12 mouse cellular contexts compared by ENCODE assay signal in the genomic region with DNA sequence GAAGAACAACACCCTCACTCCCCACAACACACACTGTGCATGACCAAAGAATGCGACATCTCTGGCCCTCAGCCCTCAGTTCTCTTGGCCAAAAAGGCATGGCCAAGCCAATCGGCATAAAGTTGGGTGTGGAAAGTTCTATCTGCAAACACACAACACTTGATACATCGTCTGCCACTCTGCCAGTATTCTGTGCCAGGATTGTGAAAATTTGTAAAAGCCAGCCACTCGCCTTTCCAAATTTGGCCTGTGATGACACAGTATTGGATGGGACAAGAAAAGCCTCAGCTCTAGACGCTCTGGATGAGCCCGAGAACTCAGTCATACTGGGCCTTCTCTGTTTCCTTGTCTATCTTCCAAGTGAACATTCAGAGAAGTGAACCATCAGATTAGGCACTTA. TPM values are rescaled to one million over a fixed set of nuclear protein-coding genes. Genes with fewer than 3 reads are reported as not detected.
DNase-seq lines count a peak whose midpoint lies in the region; ATAC-seq and TF ChIP-seq lines count a peak whose summit lies in the region.
"Had no signal": no experiment of that assay in that cellular context is flagged by ENCODE, and none has a peak within 500 bp of the region (broad histone marks: within the 10 kb centered on the region; RNA-seq: fewer than 3 reads in every experiment).

No protein-coding gene starts in this region.

- no peak for ATAC-seq in midbrain, embryonic 11.5 days (ENCODE audit: low FRiP score)
- ATAC-seq in midbrain, embryonic 16.5 days: no peak
- no peak for ATAC-seq in stomach, postnatal 0 days (ENCODE audit: low FRiP score, low TSS enrichment)

- no peak overlapping the region for H3K9ac ChIP-seq in midbrain, embryonic 11.5 days (ENCODE audit: low read length)
- H3K9ac ChIP-seq in midbrain, embryonic 16.5 days (ENCODE audit: low read depth, low read length): no peak overlapping the region
- no peak overlapping the region for H3K9ac ChIP-seq in stomach, postnatal 0 days (ENCODE audit: low read length)
- H3K9ac ChIP-seq: lung, embryonic 15.5 days had no signal

- H3K36me3 ChIP-seq in midbrain, embryonic 11.5 days (ENCODE audit: control insufficient read depth, insufficient read depth, low read length): no peaks in the 10 kb centered on the region
- no peaks in the 10 kb centered on the region for H3K36me3 ChIP-seq in midbrain, embryonic 16.5 days (ENCODE audit: control insufficient read depth, insufficient read depth, low read length)
- no peaks in the 10 kb centered on the region for H3K36me3 ChIP-seq in stomach, postnatal 0 days (ENCODE audit: control insufficient read depth, insufficient read depth, low read length)
- H3K36me3 ChIP-seq: lung, embryonic 15.5 days had no signal

- 92% methylated on average over 6 of the region's 6 CpGs for WGBS in midbrain, embryonic 11.5 days
- 86% methylated on average over 6 of the region's 6 CpGs for WGBS in midbrain, embryonic 16.5 days
- WGBS in stomach, postnatal 0 days: 77% methylated on average over 6 of the region's 6 CpGs

- no peak for TF ChIP-seq EP300 in stomach, postnatal 0 days (optimal IDR thresholded peaks at IDR 0.05)

- no peak overlapping the region for H3K4me2 ChIP-seq in midbrain, embryonic 11.5 days
- H3K4me2 ChIP-seq in midbrain, embryonic 16.5 days (ENCODE audit: low read length): no peak overlapping the region
- no peak overlapping the region for H3K4me2 ChIP-seq in stomach, postnatal 0 days (replicated peaks; ENCODE audit: low read depth)
- H3K4me2 ChIP-seq: lung, embryonic 15.5 days had no signal

- peak overlapping the region; percentile 43 for H3K27ac ChIP-seq in gastrocnemius, adult 2 months
- H3K27ac ChIP-seq in midbrain, embryonic 11.5 days (ENCODE audit: low read depth, low read length): no peak overlapping the region
- no peak overlapping the region for H3K27ac ChIP-seq in midbrain, embryonic 16.5 days (ENCODE audit: low read length)
- no peak overlapping the region for H3K27ac ChIP-seq in stomach, postnatal 0 days (replicated peaks)
- H3K27ac ChIP-seq: lung, embryonic 15.5 days had no signal

- DNase-seq in gastrocnemius, adult 2 months: peak; percentile 30
- DNase-seq in gastrocnemius, adult 8-10 months (ENCODE audit: low spot score in 2 of 2): no peak
- peak; percentile 84 for DNase-seq in midbrain, embryonic 11.5 days (ENCODE audit: low spot score, missing footprints)
- DNase-seq in fibroblast of lung, adult 2 months (ENCODE audit: low read depth): peak; percentile 22
- peak; percentile 6 for DNase-seq in heart, postnatal 4 days
- no peak for DNase-seq in stomach, postnatal 0 days (ENCODE audit: low spot score)
- no peak for DNase-seq in right cerebral cortex, postnatal 25 days

- H3K4me1 ChIP-seq in midbrain, embryonic 11.5 days (ENCODE audit: control insufficient read depth, insufficient read depth, low read length): no peaks in the 10 kb centered on the region
- H3K4me1 ChIP-seq in midbrain, embryonic 16.5 days (ENCODE audit: control insufficient read depth, insufficient read depth, low read length): no peaks in the 10 kb centered on the region
- H3K4me1 ChIP-seq in stomach, postnatal 0 days (replicated peaks; ENCODE audit: control insufficient read depth, insufficient read depth): no peaks in the 10 kb centered on the region
- H3K4me1 ChIP-seq: lung, embryonic 15.5 days had no signal

- no peak overlapping the region for H3K4me3 ChIP-seq in gastrocnemius, adult 2 months
- H3K4me3 ChIP-seq in midbrain, embryonic 11.5 days (ENCODE audit: low read depth, low read length): no peak overlapping the region
- H3K4me3 ChIP-seq in midbrain, embryonic 16.5 days (ENCODE audit: low read depth, low read length): no peak overlapping the region
- H3K4me3 ChIP-seq in stomach, postnatal 0 days (ENCODE audit: low read depth, low read length): no peak overlapping the region
- H3K4me3 ChIP-seq: lung, embryonic 15.5 days had no signal

- no peaks in the 10 kb centered on the region for H3K9me3 ChIP-seq in midbrain, embryonic 11.5 days (ENCODE audit: control insufficient read depth, low read length)
- no peaks in the 10 kb centered on the region for H3K9me3 ChIP-seq in midbrain, embryonic 16.5 days (replicated peaks; ENCODE audit: control insufficient read depth, low read length, poor library complexity, severe bottlenecking)
- H3K9me3 ChIP-seq in stomach, postnatal 0 days (ENCODE audit: control insufficient read depth, low read length): no peaks in the 10 kb centered on the region
- H3K9me3 ChIP-seq: lung, embryonic 15.5 days had no signal

- intact Hi-C loops in gastrocnemius, adult 2 months (cut with DNase I): loop anchor here (5.0 kb wide), 2 partner anchors 77 to 197 kb away; partner anchors contain the start of gene Morf4l2

- TF ChIP-seq CTCF in gastrocnemius, adult 2 months (IDR thresholded peaks at IDR 0.05): no peak
- no peak for TF ChIP-seq CTCF in stomach, postnatal 0 days (IDR thresholded peaks at IDR 0.05; ENCODE audit: low read depth)

- no peaks in the 10 kb centered on the region; the same call in 1 of the 2 replicates for H3K27me3 ChIP-seq in midbrain, embryonic 11.5 days (ENCODE audit: control insufficient read depth, insufficient read depth, low read length)
- H3K27me3 ChIP-seq in midbrain, embryonic 16.5 days (ENCODE audit: control insufficient read depth, insufficient read depth, low read depth, low read length): no peaks in the 10 kb centered on the region
- no peaks in the 10 kb centered on the region for H3K27me3 ChIP-seq in stomach, postnatal 0 days (ENCODE audit: control insufficient read depth, insufficient read depth, low read length)
- H3K27me3 ChIP-seq: lung, embryonic 15.5 days had no signal

RNA-seq across cellular contexts. Expression of gene Plp1, which starts 2.7 kb away (rescaled TPM):
- 1 to 10 TPM; 2.3 to 3.1 TPM for total RNA-seq in gastrocnemius, adult 2 months (2021)
- total RNA-seq in gastrocnemius, adult 8-10 months (2022): 1 to 10 TPM; 1.5 to 3.2 (median 2.0) TPM
- polyA plus RNA-seq in midbrain, embryonic 11.5 days (2014; fragmentation: Nextera tagmentation; extraction: Ambion mirVana): 12.8 and 14.0 TPM in 2 replicates
- 13.5 and 17.5 TPM in 2 replicates for polyA plus RNA-seq in midbrain, embryonic 16.5 days (2015; fragmentation: Nextera tagmentation; extraction: Ambion mirVana)
- 1 to 10 TPM; 2.0 to 4.8 TPM for total RNA-seq in heart, postnatal 4 days (2021)
- 4.5 TPM in 2 replicates for polyA plus RNA-seq in stomach, postnatal 0 days (2015; fragmentation: Nextera tagmentation; extraction: Ambion mirVana)

RNA-seq across cellular contexts. Expression of gene Glra4, which starts 39.8 kb away (rescaled TPM):
- total RNA-seq in gastrocnemius, adult 2 months (2021): not detected
- not detected for total RNA-seq in gastrocnemius, adult 8-10 months (2022)
- 0.10 TPM in 1 of 2 replicates, not detected in the other for polyA plus RNA-seq in midbrain, embryonic 11.5 days (2014; fragmentation: Nextera tagmentation; extraction: Ambion mirVana)
- polyA plus RNA-seq in midbrain, embryonic 16.5 days (2015; fragmentation: Nextera tagmentation; extraction: Ambion mirVana): not detected in 2 replicates
- total RNA-seq in heart, postnatal 4 days (2021): not detected
- not detected in 2 replicates for polyA plus RNA-seq in stomach, postnatal 0 days (2015; fragmentation: Nextera tagmentation; extraction: Ambion mirVana)
- total RNA-seq: left cerebral cortex, postnatal 4 days had no signal
- polyA plus RNA-seq: inflammation-experienced regulatory T-cells, adult 6 months; stomach, embryonic 16.5 days had no signal

RNA-seq across cellular contexts. Expression of gene Rab9b, which starts 48.8 kb away (rescaled TPM):
- under 1 TPM in 1 of 2 experiments, not detected in 1; 0.05 TPM for total RNA-seq in gastrocnemius, adult 2 months (2021)
- total RNA-seq in gastrocnemius, adult 8-10 months (2022): not detected
- 5.3 and 5.4 TPM in 2 replicates for polyA plus RNA-seq in midbrain, embryonic 11.5 days (2014; fragmentation: Nextera tagmentation; extraction: Ambion mirVana)
- 29.6 and 29.9 TPM in 2 replicates for polyA plus RNA-seq in midbrain, embryonic 16.5 days (2015; fragmentation: Nextera tagmentation; extraction: Ambion mirVana)
- under 1 TPM; 0.09 to 0.31 TPM for total RNA-seq in heart, postnatal 4 days (2021)
- polyA plus RNA-seq in stomach, postnatal 0 days (2015; fragmentation: Nextera tagmentation; extraction: Ambion mirVana): 0.29 and 0.30 TPM in 2 replicates
- polyA plus RNA-seq: inflammation-experienced regulatory T-cells, adult 6 months had no signal

Comparison
In these comparisons a context has a peak if more than half of its experiments do, and no peak if none do; other contexts are left out.
1. DNase-seq: peak in gastrocnemius, adult 2 months (single experiment), midbrain, embryonic 11.5 days (single experiment), fibroblast of lung, adult 2 months (single experiment) and heart, postnatal 4 days (single experiment); none in gastrocnemius, adult 8-10 months (0 of 2), stomach, postnatal 0 days (single experiment) and right cerebral cortex, postnatal 25 days (single experiment).